Mouse (Mus musculus) liver, adult 2 months (tissue): Measurements from ENCODE around the gene Inpp5f.

Experiments used
- CTCF ChIP-seq: fragments of 200-500 bp; IDR thresholded peaks from 2 replicates; pipeline ENCODE4 v1.5.1; 2011; ENCODE audit warnings: low read depth, low read length, control low read depth
- POLR2A ChIP-seq: fragments of 200-500 bp; IDR thresholded peaks from 2 replicates; pipeline ENCODE4 v1.6.1; 2011; ENCODE audit warnings: low read length, control low read depth; ENCODE audit not compliant: insufficient read depth; ENCODE audit errors: extremely low read depth

DNA sequence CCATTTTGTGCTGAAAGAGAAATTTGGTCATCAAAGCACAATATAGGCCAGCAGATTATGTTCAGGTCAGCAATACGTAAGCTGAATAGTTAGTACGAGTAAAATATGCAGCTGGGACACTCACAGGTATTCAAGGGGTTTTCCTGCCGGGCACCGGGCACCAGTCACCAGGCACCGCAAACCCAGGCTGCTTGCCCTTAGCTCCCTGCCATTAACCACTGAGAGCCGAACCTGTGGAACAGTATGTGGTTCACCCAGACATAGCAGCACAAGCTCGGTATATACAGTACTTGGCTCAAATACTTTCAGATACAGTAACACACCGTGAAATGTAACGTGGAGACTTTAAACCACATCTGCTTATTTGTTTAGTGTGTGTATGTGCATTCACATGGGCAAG lies 114.1 kb downstream of the Inpp5f start:
- no peak for TF ChIP-seq CTCF
- no peak for TF ChIP-seq POLR2A
